Mouse (Mus musculus) thymus, adult 2 months (tissue): Measurements from ENCODE around the gene Atxn2l.

Experiments used
- CTCF ChIP-seq: fragments of 200-500 bp; IDR thresholded peaks from 2 replicates; pipeline ENCODE4 v1.5.1; 2012; ENCODE audit warnings: mild to moderate bottlenecking, control low read depth, low read length, moderate library complexity, borderline replicate concordance; ENCODE audit not compliant: control insufficient read depth, poor library complexity, insufficient read depth; ENCODE audit errors: extremely low read depth
- POLR2A ChIP-seq: fragments of 200-500 bp; IDR thresholded peaks from 2 replicates; pipeline ENCODE4 v1.6.1; 2012; ENCODE audit warnings: mild to moderate bottlenecking, low read length, control low read depth, moderate library complexity; ENCODE audit not compliant: control insufficient read depth, poor library complexity, insufficient read depth; ENCODE audit errors: extremely low read depth

DNA sequence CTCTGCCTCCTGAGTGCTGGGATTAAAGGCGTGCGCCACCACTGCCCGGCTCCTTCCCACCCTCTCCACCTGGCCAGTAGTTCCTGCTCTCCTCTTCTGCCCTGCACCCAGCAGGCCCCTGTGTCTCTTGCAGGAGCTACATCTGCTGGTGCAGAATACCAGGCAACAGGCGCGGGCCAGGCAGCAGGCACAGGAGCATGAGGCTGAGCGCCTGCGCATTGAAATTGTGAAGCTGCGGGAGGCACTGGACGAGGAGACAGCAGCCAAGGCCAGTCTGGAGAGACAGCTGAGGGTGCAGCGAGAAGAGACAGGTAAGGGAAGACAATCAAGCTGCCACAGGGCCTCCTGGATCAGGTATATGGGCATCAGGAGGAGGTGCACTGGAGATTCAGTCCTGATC, 59.2 kb downstream of the Atxn2l start:
- no peak for TF ChIP-seq POLR2A
- TF ChIP-seq CTCF: no peak
